Mouse (Mus musculus) heart, postnatal 36 days (tissue): Measurements from ENCODE around the gene Grk2. TPM values are rescaled to one million over a fixed set of nuclear protein-coding genes. Genes with fewer than 3 reads are reported as not detected.

Experiments used
- DNase-seq, 2 experiments: peaks; one replicate each; pipeline ENCODE4 v3.0.0; 2021 to 2022
- intact Hi-C: fragments of 180-260 bp; cut with DNase I; formaldehyde crosslinking; loops from one replicate; pipeline ENCODE4 v1.15.1; 2025
- total RNA-seq, 2 experiments: library from RNA; stranded (reverse); gene quantifications; 2 replicates each; pipeline ENCODE4 v1.2.3; 2021

Gene Grk2
- total RNA-seq: 10 to 100 TPM; 47.5 to 50.4 TPM

DNA sequence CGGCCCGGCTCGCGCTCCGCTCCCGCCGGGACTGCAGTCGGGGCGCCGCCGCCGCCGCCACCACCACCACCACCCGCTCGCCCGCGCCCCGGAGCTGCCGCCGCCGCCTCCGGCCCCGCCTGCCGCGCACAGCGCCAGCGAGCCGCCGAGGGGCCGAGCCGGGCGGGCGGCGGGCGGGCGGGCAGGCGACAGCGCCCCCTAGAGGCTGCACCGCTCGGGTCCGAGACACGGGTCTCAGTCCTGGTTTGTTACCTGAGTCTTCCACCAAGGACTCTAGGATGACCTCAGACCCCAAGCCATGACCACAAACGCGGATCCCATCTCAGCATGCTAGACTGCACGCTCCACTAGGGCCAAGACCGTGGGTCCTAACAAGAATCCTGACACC is at the start of gene Grk2:
TSS of gene Grk2 (minus strand) at position 33 of the 388 bp plus-strand sequence.
- intact Hi-C loops: loop anchor here (1.0 to 5.0 kb wide), 3 partner anchors 23 to 99 kb away; partner anchors contain the start of gene Ankrd13d
- DNase-seq: peak; percentile 86 to 90

DNA sequence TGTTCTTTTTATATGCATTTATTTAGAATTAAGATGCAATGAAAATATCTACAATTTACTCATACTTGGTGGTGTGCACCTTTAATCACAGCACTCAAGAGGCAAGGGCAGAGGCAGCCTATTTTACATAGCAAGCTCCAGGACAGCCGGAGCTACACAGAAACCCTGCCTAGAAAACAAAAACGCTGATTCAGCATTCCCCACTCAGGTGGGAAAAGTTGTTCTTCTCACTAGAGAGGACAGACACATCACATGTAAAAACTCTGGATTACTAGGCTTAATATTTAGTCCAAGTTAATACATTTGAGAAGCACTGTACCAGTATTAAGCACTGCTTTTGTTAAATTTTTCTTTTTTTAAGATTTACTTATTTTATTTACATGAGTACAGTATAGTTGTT is 43.4 kb upstream of the Grk2 start:
- DNase-seq: no peak
- intact Hi-C loops: no loop called here

DNA sequence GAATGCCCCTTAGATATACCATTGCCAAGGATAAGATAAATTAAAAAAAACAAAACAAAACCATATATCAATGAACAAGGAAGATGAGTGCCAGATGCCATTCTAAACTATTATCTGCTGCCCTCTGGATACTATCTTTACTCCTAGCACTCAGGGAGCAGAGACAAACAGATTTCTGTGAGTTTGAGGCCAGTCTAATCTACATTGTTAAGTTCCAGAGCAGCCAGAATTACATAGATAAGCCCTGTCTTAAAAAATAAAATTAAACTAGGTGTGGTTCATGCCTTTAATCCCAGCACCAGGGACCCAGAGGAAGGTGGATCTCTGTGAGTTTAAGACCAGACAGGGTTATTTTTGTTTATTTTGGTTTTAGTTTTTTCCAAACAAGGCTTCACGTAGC is 40.5 kb upstream of the Grk2 start:
- intact Hi-C loops: no loop called here
- no peak for DNase-seq

DNA sequence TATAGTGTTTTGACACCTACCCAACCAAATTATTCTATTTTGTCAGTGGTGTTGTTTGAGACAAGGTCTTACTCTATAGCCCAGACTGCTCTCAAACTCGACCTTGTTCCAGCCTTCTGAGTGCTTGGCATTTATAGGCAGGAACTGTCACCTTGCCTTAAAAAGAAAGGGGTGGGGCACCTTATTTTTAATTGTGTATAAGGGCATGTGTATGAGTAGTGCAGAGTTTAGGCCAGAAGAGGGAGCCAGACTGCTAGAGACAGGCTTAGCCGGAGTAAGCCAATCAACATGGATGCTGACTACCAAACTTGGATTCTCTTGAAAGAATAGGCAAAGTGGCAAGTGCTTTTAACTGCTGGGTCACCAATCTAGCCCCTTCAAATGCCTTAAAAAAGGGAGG is 32.1 kb upstream of the Grk2 start:
- peak; percentile 52 to 55 for DNase-seq
- intact Hi-C loops: loop anchor here (1.0 to 2.0 kb wide), 2 partner anchors 79 to 103 kb away; no protein-coding TSS in a partner anchor

GRCm38 (mm10) chr19:4333791-4334190 is 27.8 kb upstream of the Grk2 start:
- peak; percentile 95 for DNase-seq
- intact Hi-C loops: loop anchor here (2.0 kb wide), 1 partner anchor 63 kb away; no protein-coding TSS in a partner anchor

DNA sequence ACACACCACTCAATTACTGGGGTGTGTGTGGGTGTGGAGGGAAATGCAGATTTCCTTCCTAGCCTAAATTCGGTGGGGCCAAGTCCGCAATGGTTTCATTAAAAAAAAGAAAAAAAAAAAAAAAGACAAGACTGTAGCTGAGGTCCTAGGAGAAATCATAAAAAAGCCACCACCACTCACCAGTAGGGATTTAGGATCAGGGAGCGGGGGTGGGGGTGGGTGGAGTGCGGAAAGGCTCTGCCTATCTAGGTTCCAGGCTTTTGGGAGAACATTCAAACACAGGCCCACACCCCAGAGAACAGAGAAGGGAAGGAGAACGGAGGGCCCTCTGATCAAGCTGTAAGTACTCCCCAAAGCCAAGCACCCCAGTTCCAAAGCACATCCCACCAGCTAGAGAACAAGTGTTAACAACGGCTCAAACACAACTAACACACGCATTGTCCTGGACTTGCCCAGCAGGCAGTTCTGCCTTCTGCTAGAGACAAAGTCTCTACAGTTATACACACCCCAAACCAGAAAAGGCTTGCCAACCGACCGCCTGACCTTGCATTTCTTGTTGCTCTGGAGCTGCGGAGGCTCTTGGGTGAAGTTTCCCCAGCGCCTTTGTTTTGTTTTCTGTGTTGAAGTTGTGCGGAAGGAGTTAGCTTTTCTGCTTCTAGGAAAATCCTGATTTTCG is 27.2 kb upstream of the Grk2 start:
- peak; percentile 41 to 61 for DNase-seq
- intact Hi-C loops: no loop called here

- intact Hi-C loops: no loop called here
- peak; percentile 44 to 49 for DNase-seq
Observed at GRCm38 (mm10) chr19:4332653-4333052, 26.6 kb upstream of the Grk2 start.

GRCm38 (mm10) chr19:4331273-4331672 is 25.3 kb upstream of the Grk2 start:
- intact Hi-C loops: no loop called here
- DNase-seq: no peak

DNA sequence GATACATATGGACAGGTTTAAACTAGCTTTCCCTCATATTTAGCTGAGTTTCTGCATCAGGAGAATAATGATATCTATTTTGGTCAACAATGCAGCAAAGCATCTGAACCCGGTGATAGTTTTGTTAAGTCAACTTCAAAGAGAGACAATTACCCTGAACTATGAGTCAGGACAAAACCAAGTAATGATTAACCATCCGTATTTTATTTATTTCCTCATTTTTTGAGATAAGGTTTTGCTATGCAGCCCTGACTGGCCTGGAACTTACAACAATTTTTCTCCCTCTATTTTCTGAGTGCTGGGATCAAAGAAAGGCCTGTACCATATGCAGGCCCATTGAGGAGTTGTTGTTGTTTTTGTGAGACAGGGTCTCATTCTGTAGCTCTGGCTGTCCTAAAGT is 24.6 kb upstream of the Grk2 start:
- DNase-seq: no peak
- intact Hi-C loops: no loop called here

DNA sequence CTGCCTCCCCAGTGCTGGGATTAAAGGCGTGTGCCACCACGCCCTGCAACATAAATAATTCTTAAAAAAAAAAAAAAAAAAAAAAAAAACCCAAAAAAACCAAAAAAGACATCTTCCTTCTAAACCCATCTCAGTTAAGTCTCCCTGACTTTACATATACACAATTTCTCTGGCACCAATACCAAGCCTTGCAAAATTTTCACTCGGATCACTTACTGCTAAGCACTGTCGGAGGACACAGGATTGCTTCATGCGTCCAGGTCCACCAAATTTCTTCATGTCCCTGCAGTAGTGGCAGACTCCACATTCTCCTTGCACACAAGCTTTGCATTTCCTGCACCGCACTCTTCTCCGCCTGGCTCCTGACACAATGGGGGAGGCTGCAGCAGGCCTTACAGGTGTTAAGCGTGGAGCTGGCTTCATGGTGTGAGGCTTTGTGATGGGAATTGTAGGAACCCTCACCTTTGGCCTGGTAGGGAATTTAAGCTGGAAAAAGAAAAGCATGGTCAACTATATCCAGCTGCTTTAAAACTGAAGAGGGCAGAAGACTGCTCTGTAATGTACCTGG is 22.8 kb upstream of the Grk2 start:
- no peak for DNase-seq
- intact Hi-C loops: no loop called here

DNA sequence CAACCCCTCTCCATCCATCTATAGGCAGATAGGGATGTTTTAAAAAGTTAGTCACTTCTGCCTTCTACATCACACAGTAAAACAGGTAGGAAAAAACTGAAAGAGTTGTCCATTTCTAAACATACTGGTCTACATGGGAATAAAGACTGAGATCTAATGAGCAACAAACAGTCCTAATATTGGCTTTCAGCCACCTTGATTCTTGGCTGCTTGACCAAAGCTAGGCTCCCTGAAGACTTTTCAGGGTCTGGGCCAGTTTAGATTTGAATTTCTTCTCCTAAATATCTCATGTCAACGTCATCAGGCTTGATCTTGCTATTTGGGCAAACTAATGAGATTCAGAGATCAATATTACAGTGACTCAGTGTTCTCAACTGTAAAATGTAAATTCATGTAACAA is 20.9 kb upstream of the Grk2 start:
- no peak for DNase-seq
- intact Hi-C loops: no loop called here

DNA sequence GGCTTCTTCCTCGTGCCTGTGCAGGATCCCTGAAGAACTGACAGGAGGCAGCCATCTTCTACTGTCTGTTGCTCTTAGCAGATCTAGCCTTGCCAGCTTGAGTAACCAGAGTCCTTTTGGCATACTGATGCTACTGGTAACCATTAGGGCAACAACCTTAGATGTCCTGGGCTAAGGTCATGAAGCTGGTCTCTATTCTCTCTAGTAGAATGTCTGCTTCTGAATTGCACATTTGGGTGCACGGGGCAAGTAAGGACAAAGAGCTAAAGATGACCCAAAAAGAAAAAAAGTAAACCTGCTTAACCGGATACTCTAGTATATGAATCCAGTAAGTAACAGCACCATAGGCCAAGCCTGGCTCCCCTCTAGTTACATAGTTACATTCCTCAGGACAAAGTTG is 20.1 kb upstream of the Grk2 start:
- no peak for DNase-seq
- intact Hi-C loops: no loop called here

DNA sequence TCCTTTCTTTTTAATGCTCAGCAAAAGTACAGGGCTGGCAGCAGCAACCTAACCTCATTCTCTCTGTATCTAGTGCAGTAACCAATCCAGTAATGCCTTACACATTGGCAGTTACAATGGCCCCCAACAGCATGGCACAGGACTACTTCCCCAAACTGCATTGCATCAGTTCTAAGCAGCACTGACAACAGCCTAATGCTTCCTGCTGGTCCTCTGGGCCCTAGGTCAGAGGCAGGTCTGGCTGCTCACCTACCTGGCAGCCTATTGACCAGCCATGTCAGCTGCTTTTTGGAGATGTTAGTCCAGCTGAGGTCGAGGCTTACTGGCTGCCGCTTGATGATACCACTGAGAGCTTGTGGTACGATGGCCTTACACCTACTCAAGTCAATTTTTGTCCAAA is 16.1 kb upstream of the Grk2 start:
- intact Hi-C loops: no loop called here
- DNase-seq: no peak

DNA sequence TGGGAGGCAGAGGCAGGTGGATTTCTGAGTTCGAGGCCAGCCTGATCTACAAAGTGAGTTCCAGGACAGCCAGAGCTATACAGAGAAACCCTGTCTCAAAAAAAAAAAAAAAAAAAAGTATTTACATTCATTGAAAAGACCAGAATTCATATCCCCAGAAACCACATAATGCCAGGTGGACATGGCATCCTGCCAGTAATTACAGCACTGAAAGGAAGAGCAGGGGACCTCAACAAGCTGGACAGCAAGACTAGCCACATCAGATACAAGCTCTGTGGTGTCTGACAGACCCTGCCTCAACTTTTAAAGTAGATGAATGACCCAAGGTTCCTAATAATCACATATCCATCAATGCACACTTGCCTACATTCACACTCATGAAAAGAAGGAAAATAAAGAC is 15.6 kb upstream of the Grk2 start:
- intact Hi-C loops: no loop called here
- no peak for DNase-seq

- no peak for DNase-seq
- intact Hi-C loops: no loop called here
Observed at GRCm38 (mm10) chr19:4319272-4319671, 13.2 kb upstream of the Grk2 start.

DNA sequence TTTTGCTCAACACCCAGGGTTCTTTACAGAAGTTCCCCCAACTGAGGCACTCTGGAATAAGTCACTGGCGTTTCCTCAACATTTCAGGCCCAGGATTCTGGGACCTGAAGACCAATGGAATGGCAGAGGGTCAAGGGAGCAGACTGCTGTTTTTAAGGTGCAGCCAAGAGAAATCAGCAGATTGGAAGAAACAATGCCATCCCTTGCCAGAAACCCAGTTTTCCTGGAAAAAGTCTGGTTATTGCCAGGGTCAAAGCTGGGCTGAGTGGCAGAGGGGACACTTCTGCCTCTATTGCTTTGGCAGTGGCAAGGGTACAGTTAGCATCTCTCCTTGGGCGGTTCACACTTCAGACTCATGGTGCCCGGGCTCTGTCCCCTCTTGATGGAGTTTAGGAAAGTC is 11.2 kb upstream of the Grk2 start:
- intact Hi-C loops: no loop called here
- no peak for DNase-seq

GRCm38 (mm10) chr19:4315223-4315944 is 9.4 kb upstream of the Grk2 start:
- no peak for DNase-seq

DNA sequence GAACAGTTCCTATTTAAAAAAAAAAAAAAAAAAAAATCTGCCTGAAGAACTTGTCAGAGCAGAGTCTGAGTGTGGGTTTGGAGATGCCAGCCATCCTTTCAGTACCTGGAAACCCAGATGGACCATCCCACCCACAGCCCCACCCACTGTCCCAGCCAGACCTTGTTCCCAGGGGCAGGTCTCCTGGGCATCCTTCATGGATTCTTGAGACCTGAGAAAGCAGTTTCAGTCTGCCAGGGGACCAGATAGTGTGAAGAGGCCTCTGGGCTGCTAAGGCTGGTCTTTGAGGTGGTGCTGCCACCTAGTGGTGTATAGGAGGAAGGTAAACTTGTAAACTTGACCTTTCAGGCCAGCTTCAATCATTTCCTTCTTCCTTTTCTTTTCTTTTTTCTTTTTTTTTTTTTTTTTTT is 3.8 kb upstream of the Grk2 start:
- intact Hi-C loops: loop anchor here (5.0 kb wide), 1 partner anchor 102 kb away; no protein-coding TSS in a partner anchor
- peak; percentile 56 to 63 for DNase-seq

More at GRCm38 (mm10) chr19:4315223-4315944, 9.4 kb upstream of the Grk2 start:
- intact Hi-C loops: no loop called here

GRCm38 (mm10) chr19:4309302-4309701 is 3.3 kb upstream of the Grk2 start:
- intact Hi-C loops: loop anchor here (5.0 kb wide), 1 partner anchor 102 kb away; no protein-coding TSS in a partner anchor

DNA sequence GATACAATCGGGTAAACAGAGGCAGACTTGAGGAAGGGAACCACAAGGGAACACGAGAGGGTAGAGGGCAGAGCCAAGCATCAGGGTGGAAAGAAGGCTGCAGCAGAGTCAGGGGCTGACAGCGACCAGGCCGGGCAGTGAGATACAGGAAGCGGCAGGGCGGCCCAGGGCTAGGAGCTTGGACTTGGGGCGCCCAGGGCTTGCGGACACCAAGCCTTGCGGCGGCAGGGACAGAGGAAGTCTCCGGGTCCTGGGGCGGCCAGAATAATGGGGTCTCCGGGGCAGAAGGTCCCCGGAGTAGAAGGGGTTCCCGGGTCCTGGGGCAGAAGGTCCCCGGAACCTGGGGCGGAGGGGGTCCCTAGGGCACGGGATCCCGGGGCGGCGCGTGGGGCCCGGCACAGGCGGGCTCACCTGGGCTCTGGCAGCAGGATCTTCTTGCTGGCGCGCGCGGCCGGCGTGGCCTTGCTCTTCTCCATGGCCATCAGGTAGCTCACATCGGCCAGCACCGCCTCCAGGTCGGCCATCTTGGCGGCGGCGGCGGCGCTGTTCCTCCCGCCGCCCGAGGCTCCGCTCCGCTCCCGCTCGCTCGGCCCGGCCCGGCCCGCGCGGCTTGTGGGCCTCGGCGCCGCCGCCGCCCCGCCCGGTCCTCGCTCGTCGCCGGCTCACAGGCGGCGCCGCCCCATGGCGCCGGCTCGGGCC is 382 bp downstream of the Grk2 start:
- peak; percentile 52 to 74 for DNase-seq
- intact Hi-C loops: loop anchor here (1.0 to 5.0 kb wide), 3 partner anchors 22 to 98 kb away; partner anchors contain the start of gene Ankrd13d

More at GRCm38 (mm10) chr19:4309302-4309701, 3.3 kb upstream of the Grk2 start:
- DNase-seq: no peak

GRCm38 (mm10) chr19:4304871-4305321 is 1.1 kb downstream of the Grk2 start:
- no peak for DNase-seq
- intact Hi-C loops: loop anchor here (5.0 kb wide), 1 partner anchor 98 kb away; no protein-coding TSS in a partner anchor
